Mouse (Mus musculus): ENCODE results near the gene Lepr.

Lepr gene

GRCm38 (mm10) chr4:101717367-101718121 lies at the start of gene Lepr:
TSS of gene Lepr (plus strand) at chr4:101717404.
- peak; percentile 11 for DNase-seq (ENCODE audit: low spot score)

GRCm38 (mm10) chr4:101669161-101669560 lies 48.0 kb upstream of the Lepr start:
- no peak for DNase-seq (ENCODE audit: low spot score)

GRCm38 (mm10) chr4:101669811-101670210 lies 47.4 kb upstream of the Lepr start:
- DNase-seq (ENCODE audit: low spot score): no peak

- DNase-seq (ENCODE audit: low spot score): no peak
These were observed 42.4 kb upstream of the Lepr start for GRCm38 (mm10) chr4:101674790-101675189.

- no peak for DNase-seq (ENCODE audit: low spot score)
These were observed 41.5 kb upstream of the Lepr start for GRCm38 (mm10) chr4:101675726-101676125.

- no peak for DNase-seq (ENCODE audit: low spot score)
These were observed 34.6 kb upstream of the Lepr start for GRCm38 (mm10) chr4:101682620-101683019.

GRCm38 (mm10) chr4:101683086-101683485 lies 34.1 kb upstream of the Lepr start:
- no peak for DNase-seq (ENCODE audit: low spot score)

- no peak for DNase-seq (ENCODE audit: low spot score)
These were observed 32.4 kb upstream of the Lepr start for GRCm38 (mm10) chr4:101684821-101685220.

- no peak for DNase-seq (ENCODE audit: low spot score)
These were observed 30.9 kb upstream of the Lepr start for GRCm38 (mm10) chr4:101686227-101686810.

- DNase-seq (ENCODE audit: low spot score): no peak
These were observed 28.0 kb upstream of the Lepr start for GRCm38 (mm10) chr4:101689241-101689640.

GRCm38 (mm10) chr4:101689645-101690044 lies 27.6 kb upstream of the Lepr start:
- no peak for DNase-seq (ENCODE audit: low spot score)

- no peak for DNase-seq (ENCODE audit: low spot score)
These were observed 24.3 kb upstream of the Lepr start for GRCm38 (mm10) chr4:101692892-101693291.

GRCm38 (mm10) chr4:101694529-101694928 lies 22.7 kb upstream of the Lepr start:
- DNase-seq (ENCODE audit: low spot score): no peak

- DNase-seq (ENCODE audit: low spot score): no peak
These were observed 20.0 kb upstream of the Lepr start for GRCm38 (mm10) chr4:101697236-101697635.

- no peak for DNase-seq (ENCODE audit: low spot score)
These were observed 17.8 kb upstream of the Lepr start for GRCm38 (mm10) chr4:101699423-101699822.

- no peak for DNase-seq (ENCODE audit: low spot score)
These were observed 16.1 kb upstream of the Lepr start for GRCm38 (mm10) chr4:101700892-101701640.

- no peak for DNase-seq (ENCODE audit: low spot score)
These were observed 11.9 kb upstream of the Lepr start for GRCm38 (mm10) chr4:101705325-101705724.

GRCm38 (mm10) chr4:101707234-101707633 lies 10.0 kb upstream of the Lepr start:
- no peak for DNase-seq (ENCODE audit: low spot score)

GRCm38 (mm10) chr4:101707953-101708352 lies 9.3 kb upstream of the Lepr start:
- no peak for DNase-seq (ENCODE audit: low spot score)

- no peak for DNase-seq (ENCODE audit: low spot score)
These were observed 6.8 kb upstream of the Lepr start for GRCm38 (mm10) chr4:101710361-101710760.

GRCm38 (mm10) chr4:101711100-101711499 lies 6.1 kb upstream of the Lepr start:
- DNase-seq (ENCODE audit: low spot score): no peak

GRCm38 (mm10) chr4:101712563-101712962 lies 4.6 kb upstream of the Lepr start:
- no peak for DNase-seq (ENCODE audit: low spot score)

- DNase-seq (ENCODE audit: low spot score): no peak
These were observed 1.9 kb upstream of the Lepr start for GRCm38 (mm10) chr4:101715302-101715701.

All from yolk sac, embryonic 10.5 days (tissue).